Mouse (Mus musculus) kidney, postnatal 4 days (tissue): ENCODE results near the gene Kidins220.

ENCODE experiments used
- DNase-seq, 2 experiments: peaks; one replicate each; pipeline ENCODE4 v3.0.0; 2021; ENCODE audit warnings: mixed read lengths in 2 of 2

The Kidins220 gene

GRCm38 (mm10) chr12:25093241-25093774, 118.6 kb downstream of the Kidins220 start:
- DNase-seq, result peak; percentile 41 to 61

- DNase-seq, result peak; percentile 51 to 53
Observed at GRCm38 (mm10) chr12:25094621-25095521, 120.1 kb downstream of the Kidins220 start.

- no peak for DNase-seq
Observed at GRCm38 (mm10) chr12:25095538-25095937, 120.8 kb downstream of the Kidins220 start.

DNA sequence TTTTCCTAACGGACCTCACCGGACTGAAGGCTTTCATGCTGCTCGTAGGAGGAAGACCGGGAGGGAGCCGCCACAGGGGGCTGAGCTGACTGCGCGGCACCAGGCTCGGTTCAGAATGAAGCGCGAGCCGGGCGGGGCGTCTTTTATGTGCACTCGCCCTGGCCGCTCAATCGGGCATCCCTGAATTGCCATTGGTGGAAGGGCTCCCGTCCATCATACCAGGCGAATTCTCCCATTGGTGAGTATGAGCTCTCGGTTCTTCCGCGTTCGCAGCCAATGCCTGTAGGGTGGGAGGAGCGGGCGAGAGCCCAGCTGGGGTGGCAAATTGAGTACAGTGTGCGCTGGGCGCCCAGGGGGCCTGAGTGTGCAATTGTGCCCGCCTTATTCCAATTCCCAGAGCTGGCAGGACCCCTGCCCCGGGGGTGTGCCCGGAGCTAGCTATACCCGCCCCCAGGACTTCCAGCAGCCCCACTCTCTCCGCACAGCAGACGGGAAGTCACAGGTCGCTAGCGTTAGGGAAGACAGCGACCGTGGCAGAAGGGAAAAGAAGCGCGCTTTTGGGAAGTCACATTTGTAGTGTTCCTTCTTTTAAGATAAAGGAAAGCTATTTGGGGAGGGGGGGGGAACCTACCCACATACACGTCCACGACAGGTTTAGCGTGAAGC, 121.4 kb downstream of the Kidins220 start:
- peak; percentile 98 to 99 for DNase-seq

DNA sequence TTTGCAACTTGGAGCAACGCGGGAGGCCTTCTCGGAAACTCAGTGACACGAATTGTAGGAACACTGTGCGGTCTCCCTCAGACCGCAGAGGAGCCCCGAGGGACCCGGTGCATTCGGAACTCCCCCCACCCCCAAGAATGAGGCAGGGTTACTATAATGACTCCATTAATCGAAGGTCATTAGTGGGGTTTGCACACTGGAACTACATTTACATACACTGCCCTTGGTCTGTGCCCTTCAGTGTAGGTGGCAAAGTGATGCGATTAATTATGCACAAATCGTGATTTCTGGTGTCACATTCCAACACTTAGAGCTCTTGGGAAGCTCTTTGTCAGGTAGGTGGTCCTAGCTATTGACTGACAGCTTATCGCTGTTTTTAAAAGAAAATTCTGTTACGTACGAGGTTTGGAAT, 121.9 kb downstream of the Kidins220 start:
- peak in 1 of 2 experiments; percentile 51 for DNase-seq

DNA sequence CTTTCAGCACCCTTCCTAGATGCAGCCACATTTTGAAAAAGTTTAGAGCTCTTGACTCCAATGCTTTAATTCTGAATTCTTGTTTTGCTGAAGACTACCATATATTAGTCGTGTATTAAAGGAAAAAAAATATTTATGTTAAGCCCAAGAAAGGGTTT, 122.2 kb downstream of the Kidins220 start, which contains the start of gene Id2:
TSS of gene Id2 (minus strand) at position 89 of the 158 bp plus-strand sequence.
- DNase-seq, result no peak

DNA sequence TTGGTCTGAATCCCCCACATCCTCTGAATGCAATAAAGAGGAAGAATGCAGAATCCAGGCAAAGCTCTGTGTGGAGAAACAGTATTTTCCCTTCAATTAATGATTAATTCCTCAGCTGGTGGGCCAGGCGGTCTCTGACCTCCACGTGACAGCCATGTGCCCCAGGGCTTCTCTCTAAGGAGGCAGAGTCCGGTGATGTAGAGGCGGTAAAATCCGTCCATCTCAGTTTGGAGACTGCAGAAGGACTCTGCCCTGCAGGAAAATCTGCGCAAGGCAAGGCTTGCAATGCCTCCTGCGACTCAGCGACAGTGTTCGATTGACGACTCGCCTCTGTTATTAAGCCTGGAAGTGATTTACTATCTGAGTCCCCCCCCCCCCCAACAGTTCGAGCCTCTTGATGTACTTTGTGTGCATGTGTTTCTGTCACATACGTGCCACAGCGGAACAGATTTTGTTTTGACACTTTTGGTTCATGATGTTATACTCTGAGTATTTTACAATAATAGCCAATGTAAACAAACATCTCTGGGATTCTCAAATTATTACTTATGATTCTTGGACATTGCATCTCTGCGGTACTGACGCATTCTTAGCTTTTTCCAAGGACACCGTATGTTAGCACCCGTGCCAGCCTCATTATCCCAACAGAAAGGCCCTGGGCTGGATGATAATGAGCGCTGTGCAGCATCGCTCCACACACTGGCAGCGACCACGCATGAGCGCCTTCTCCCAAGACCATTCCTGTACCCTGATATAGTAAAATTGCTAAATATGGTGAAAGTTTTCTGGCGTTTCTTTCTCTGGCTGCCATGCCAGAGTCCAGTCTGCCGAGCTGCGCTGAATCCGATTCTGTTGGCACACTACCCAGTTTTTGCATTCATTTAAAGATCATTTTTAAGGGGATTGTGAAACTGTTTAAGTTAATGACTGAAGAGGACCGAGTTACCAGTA, 122.8 kb downstream of the Kidins220 start:
- peak; percentile 76 to 83 for DNase-seq

DNA sequence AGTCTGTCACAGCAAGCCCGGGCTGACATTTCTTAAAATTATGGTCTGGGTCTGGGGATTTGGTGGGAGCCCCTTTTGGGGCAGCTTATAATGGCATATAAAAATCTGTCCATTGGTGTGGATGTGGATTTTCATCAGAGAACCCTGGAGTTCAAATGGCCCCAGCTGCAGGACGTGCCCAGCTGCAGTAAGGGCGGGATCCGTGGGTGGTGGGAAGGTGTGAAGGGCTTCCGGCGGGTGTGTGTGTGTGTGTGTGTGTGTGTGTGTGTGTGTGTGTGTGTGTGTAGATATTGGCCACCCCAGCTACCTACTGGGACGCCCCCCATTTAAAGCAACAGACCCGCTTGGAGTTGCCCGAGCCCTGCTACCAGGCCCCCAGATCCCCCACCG, 123.4 kb downstream of the Kidins220 start:
- no peak for DNase-seq

GRCm38 (mm10) chr12:25098561-25099312, 124.0 kb downstream of the Kidins220 start:
- peak; percentile 94 to 97 for DNase-seq

DNA sequence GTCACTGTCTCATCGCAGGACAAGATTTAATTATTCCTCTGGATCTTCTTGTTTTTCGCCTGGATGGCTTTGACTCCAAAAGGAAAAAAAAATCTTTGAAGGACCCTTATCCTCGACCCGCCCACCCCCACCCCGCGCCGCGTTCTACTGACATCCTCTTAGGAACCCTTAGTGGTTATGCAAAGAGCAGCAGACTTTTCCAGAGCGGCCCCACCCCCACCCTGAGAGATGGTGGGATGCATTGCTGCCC, 124.5 kb downstream of the Kidins220 start:
- peak; percentile 83 to 90 for DNase-seq

- DNase-seq, result peak; percentile 65 to 74
Observed at GRCm38 (mm10) chr12:25099563-25100408, 125.1 kb downstream of the Kidins220 start.

DNA sequence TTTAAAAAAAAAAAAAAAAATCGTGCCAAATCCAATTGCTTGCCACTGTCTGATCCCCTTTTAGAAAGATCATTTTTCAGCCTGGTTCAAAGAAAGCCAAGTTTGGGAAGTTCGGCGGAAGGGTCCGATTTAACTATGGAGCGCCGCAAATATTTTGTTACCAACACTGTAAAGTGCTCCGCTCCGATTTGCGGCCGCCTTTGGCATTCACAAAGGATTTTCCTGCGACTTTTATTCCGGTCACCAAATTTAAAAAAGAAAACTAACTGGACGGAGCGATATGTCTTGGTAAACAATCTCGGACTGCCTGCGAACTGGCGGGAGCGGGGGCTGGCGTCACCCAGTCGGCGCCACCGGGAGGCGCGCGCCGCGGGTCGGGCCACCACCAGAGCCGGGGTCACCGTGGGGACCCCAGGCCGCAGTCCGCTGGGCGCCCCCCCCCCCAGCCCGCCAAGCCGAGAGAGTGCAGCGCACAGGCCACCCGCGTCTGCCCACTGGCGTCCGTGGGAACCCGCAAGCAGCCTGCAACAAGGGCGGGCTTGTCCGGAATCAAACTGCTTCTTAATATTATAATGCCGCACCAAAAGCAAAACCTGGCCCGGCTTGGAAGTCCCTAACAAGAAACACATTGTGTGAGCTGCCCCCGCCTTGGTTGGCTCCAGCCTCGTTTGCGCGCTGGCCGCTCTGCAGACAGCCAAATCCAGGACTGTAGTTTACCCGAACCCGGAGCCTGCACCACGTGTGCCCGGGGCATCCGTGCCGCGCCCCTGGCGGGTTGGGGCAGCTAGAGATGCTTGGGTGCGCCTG, 125.9 kb downstream of the Kidins220 start:
- peak; percentile 76 to 85 for DNase-seq

- DNase-seq, result peak; percentile 45 to 46
Observed at GRCm38 (mm10) chr12:25101389-25101788, 126.7 kb downstream of the Kidins220 start.

DNA sequence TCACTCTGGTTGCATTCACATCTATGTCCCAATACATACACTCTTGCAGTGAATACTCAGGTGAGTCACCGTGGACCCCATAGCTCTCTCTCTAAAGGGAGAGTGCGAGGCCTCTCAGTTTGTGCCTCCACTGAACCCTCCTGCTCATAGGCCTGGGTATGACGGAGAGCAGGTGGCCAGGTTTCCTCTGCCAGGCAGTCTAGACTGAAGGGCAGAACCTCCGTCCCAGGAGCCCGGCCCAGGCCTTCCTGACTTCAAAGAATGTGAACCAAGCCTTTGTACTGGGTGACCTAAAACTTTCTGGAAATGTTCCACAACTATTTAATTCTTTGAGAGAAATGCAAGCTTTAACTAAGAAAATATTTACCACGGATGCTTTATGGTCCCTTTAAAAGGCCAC, 129.2 kb downstream of the Kidins220 start:
- DNase-seq, result no peak

- no peak for DNase-seq
Observed at GRCm38 (mm10) chr12:25104541-25104940, 129.8 kb downstream of the Kidins220 start.

GRCm38 (mm10) chr12:25108865-25109264, 134.1 kb downstream of the Kidins220 start:
- DNase-seq, result no peak

DNA sequence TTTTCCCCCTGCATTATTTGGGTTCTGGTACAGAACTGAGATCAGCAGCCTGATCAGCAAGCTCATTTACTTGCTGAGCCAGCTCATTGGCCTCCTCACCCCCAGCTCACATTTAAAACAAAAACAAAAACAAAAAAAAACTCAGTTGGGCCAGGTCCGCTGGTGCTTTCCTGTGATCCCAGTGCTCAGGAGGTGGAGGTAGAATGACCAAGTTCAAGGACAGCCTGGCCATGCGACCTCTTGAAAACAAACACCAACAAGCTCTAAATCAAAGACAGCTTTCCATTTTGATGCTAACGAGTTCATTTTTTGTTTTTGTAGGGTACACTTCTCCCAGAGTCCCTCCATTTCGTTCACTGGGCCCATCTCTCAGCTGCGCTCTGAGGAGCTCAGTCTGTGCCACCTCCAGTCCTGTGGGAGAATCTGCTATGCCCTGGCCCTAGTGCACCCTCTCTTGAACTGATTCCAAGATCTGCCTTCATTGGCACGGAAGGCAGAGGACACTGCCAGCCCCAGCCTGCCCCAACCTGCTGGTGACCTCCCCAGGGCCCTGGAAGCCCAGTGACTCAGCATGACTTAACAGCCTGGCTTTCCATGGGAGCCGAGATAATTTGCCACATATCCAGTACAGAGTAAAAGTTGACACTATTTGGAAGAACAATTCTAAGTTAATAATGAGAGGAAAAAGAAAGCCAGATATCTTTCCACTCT, 135.4 kb downstream of the Kidins220 start:
- no peak for DNase-seq

DNA sequence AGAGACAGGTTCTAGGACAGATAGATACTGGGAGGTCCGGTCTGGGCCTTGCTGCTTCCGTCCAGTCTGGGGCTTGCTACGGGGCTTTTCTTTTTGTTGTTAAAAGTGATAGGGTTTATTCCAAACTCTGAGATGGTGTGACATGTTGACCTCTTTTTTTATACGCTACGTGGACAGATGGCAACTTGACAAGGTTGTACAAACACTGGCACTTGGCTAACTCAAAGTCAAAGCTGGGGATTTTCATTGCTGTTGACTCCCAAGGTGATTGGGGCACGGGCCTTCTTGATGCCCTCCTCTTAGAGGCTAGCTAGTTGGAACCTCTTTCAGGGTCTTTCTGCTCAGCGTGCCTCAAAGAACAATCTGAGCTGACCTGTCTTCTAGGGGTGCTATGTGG, 136.0 kb downstream of the Kidins220 start:
- no peak for DNase-seq
